Mouse (Mus musculus): ENCODE data around the gene Traf6. TPM values are rescaled to one million over a fixed set of nuclear protein-coding genes. Genes with fewer than 3 reads are reported as not detected.
"Not testable (repeated sequence)": the region's sequence is repeated elsewhere in the genome, so short reads cannot be mapped to it uniquely, and the experiment has no call there.

Gene Traf6
- polyA plus RNA-seq, 1 experiment from 2014 or later: 8.0 TPM

DNA sequence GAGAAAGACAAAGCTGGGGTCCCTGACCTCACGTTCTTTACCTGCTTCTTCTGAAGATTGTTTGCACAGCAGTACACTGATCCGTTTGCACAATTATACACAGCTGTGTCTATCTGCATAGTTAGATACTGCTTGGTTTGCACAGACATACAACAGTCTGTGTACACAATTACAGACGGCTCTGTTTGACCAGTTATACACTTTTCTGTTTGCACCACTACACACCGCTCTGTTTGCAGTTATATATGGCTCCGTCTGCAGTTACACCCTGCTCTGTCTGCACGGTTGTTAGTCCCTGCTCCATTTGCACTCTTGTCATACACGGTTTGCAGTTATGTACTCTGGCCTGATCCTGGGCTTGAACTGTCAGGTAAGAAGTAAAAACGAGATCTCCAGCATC lies 63.4 kb downstream of the Traf6 start:
- no peaks in the 10 kb centered on the region for H3K9me3 ChIP-seq (ENCODE audit: control insufficient read depth, low read length)
- H3K36me3 ChIP-seq (replicated peaks; ENCODE audit: control insufficient read depth, insufficient read depth): no peaks in the 10 kb centered on the region
- ATAC-seq (ENCODE audit: low FRiP score) (no peak), DNase-seq (ENCODE audit: low spot score) (no peak)
- H3K4me3 ChIP-seq (replicated peaks; ENCODE audit: low read length): no peak overlapping the region
- no peaks in the 10 kb centered on the region for H3K27me3 ChIP-seq (ENCODE audit: control insufficient read depth, insufficient read depth, low read length)
- no peak overlapping the region for H3K4me2 ChIP-seq (replicated peaks)
- no peak overlapping the region for H3K9ac ChIP-seq
- H3K4me1 ChIP-seq (replicated peaks; ENCODE audit: control insufficient read depth, insufficient read depth, low read length): no peaks in the 10 kb centered on the region
- no peak overlapping the region for H3K27ac ChIP-seq
- WGBS: 81% methylated on average over 8 of the region's 8 CpGs

DNA sequence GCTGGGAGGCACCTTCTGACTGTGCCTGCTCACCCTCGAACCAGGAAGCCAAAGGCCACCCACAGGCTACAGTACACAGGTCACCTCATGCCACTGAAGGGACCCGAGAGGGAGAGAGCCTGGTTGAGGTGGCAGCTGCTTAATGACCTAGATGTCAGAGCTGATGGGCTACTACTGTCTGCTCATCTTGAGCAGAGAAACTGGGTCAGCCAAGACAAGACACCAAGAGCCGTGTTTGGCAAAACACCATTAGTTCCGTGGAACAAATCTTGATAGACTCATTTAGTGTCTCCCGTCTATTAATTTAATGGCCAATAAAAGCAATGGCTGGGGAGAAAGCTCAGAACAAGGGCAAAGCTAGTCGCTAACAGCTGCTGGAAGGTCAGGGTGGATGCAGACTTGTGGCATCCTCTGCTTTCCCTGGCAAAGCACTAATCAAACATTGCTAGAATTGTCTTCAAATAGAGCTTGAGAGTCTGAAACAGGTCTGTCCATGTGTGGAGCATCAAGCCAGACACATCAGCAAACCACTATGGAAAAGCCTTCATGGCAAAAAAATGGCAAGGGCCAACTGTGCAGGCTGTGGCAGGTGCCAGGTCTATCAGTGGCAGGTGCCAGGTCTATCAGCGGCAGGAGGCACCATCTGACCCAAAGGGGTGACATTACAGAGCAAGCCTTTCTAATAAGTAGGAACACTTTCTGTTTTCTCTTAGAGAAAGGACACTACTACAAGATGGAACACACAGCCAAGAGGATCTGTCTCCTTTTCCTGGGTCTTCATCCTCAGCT lies 64.0 kb downstream of the Traf6 start:
- Histone ChIP-seq H3K4me3 (replicated peaks; ENCODE audit: low read length) (no peak overlapping the region), H3K4me1 (replicated peaks; ENCODE audit: control insufficient read depth, insufficient read depth, low read length) (no peaks in the 10 kb centered on the region), H3K27me3 (ENCODE audit: control insufficient read depth, insufficient read depth, low read length) (no peaks in the 10 kb centered on the region), H3K9me3 (ENCODE audit: control insufficient read depth, low read length) (no peaks in the 10 kb centered on the region), H3K27ac (no peak overlapping the region), H3K36me3 (replicated peaks; ENCODE audit: control insufficient read depth, insufficient read depth) (no peaks in the 10 kb centered on the region), H3K9ac (no peak overlapping the region), H3K4me2 (replicated peaks) (no peak overlapping the region)
- DNase-seq (ENCODE audit: low spot score): no peak
- 75% methylated on average over 7 of the region's 7 CpGs for WGBS
- ATAC-seq (ENCODE audit: low FRiP score): no peak

DNA sequence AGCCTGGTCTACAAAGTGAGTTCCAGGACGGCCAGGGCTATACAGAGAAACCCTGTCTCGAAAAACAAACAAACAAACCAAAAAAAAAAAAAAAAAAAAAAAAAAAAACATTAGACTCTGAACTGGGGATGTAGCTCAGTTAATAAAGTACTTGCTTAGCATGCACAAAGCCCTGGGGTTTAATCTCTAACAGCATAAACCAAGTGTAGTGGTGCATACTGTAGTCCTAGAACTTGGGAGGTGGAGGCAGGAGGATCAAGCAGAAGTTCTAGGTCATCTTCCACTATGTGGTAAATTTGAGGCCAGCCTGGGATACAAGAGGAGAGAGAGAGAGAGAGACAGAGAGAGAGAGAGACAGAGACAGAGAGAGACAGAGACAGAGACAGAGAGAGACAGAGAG lies 67.4 kb downstream of the Traf6 start:
- H3K4me3 ChIP-seq (replicated peaks; ENCODE audit: low read length); H3K4me2 ChIP-seq (replicated peaks); H3K4me1 ChIP-seq (replicated peaks; ENCODE audit: control insufficient read depth, insufficient read depth, low read length); ATAC-seq (ENCODE audit: low FRiP score); H3K27me3 ChIP-seq (ENCODE audit: control insufficient read depth, insufficient read depth, low read length); H3K27ac ChIP-seq; DNase-seq (ENCODE audit: low spot score); H3K9me3 ChIP-seq (ENCODE audit: control insufficient read depth, low read length); H3K9ac ChIP-seq; H3K36me3 ChIP-seq (replicated peaks; ENCODE audit: control insufficient read depth, insufficient read depth): not testable (repeated sequence)
- 100% methylated on average over 2 of the region's 2 CpGs for whole genome bisulfite sequencing

DNA sequence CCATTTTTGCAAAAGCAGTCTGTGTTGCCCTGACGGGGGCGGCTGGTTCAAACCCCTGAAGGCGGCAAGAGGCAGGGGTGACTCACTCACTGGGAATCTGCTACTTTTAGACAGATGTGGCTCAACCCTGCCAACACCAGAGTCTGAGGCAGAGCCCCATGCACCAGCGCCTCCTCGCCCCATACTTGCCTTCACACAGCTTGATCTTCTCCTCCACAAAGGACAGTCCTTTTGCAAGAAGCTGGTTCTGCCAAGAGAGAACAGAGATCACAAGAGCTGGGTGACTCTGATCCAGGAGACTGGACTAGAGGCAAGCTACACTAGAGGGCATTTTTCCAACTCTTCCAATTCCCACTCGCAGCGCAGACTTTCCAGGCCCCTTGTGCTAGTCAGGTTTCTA lies 68.3 kb downstream of the Traf6 start:
- Histone ChIP-seq H3K9ac (no peak overlapping the region), H3K36me3 (replicated peaks; ENCODE audit: control insufficient read depth, insufficient read depth) (no peaks in the 10 kb centered on the region), H3K4me3 (replicated peaks; ENCODE audit: low read length) (no peak overlapping the region), H3K27ac (no peak overlapping the region), H3K9me3 (ENCODE audit: control insufficient read depth, low read length) (no peaks in the 10 kb centered on the region), H3K27me3 (ENCODE audit: control insufficient read depth, insufficient read depth, low read length) (no peaks in the 10 kb centered on the region), H3K4me2 (replicated peaks) (no peak overlapping the region), H3K4me1 (replicated peaks; ENCODE audit: control insufficient read depth, insufficient read depth, low read length) (no peaks in the 10 kb centered on the region)
- DNase-seq (ENCODE audit: low spot score): no peak
- WGBS: 92% methylated on average over 7 of the region's 7 CpGs
- ATAC-seq (ENCODE audit: low FRiP score): no peak

Other genes starting within 250 kb of the Traf6 start
- 0.07 and 0.16 TPM in 2 replicates for gene Rag2, start 53.7 kb upstream of the Traf6 start, polyA plus RNA-seq (2014; fragmentation: Nextera tagmentation; extraction: Ambion mirVana)
- gene Rag1, start 28.9 kb upstream of the Traf6 start, polyA plus RNA-seq (2014; fragmentation: Nextera tagmentation; extraction: Ambion mirVana): 0.23 and 0.32 TPM in 2 replicates
- 48.3 and 61.1 TPM in 2 replicates for gene B230118H07Rik, start 28.9 kb upstream of the Traf6 start, polyA plus RNA-seq (2014; fragmentation: Nextera tagmentation; extraction: Ambion mirVana)
- 4.4 and 6.0 TPM in 2 replicates for gene Prr5l, start 204.6 kb downstream of the Traf6 start, polyA plus RNA-seq (2014; fragmentation: Nextera tagmentation; extraction: Ambion mirVana)
- gene Commd9, start 207.8 kb downstream of the Traf6 start, polyA plus RNA-seq (2014; fragmentation: Nextera tagmentation; extraction: Ambion mirVana): 99.1 TPM in 2 replicates

All from hindbrain, embryonic 14.5 days (tissue).